Mouse (Mus musculus) liver, adult 2 months (tissue): Measurements from ENCODE around the gene Cxcr5. TPM values are rescaled to one million over a fixed set of nuclear protein-coding genes. Genes with fewer than 3 reads are reported as not detected.
A peak's percentile ranks its signal among the peaks of the same experiment; 100 is the strongest.

ENCODE experiments used
- DNase-seq: peaks from one replicate; pipeline ENCODE4 v3.0.0-alpha.2; 2011; ENCODE audit warnings: low read depth, low spot score; ENCODE audit errors: extremely low read depth
- H3K27ac ChIP-seq: fragments of 200-500 bp; replicated peaks from 2 replicates; pipeline ENCODE4 v1.5.1; 2012; ENCODE audit warnings: low read depth, mild to moderate bottlenecking, control low read depth, inconsistent platforms, low read length; ENCODE audit not compliant: insufficient read depth
- H3K27me3 ChIP-seq: fragments of 200-500 bp; 2 replicates; pipeline ENCODE4 v1.6.1; 2012; ENCODE audit warnings: mild to moderate bottlenecking, moderate library complexity, low read length, inconsistent platforms; ENCODE audit not compliant: control insufficient read depth, insufficient read depth
- H3K36me3 ChIP-seq: fragments of 200-500 bp; 2 replicates; pipeline ENCODE4 v1.6.1; 2012; ENCODE audit warnings: low read length, inconsistent platforms; ENCODE audit not compliant: control insufficient read depth, insufficient read depth
- H3K4me1 ChIP-seq: fragments of 200-500 bp; 2 replicates; pipeline ENCODE4 v1.6.1; 2011; ENCODE audit warnings: low read length; ENCODE audit not compliant: control insufficient read depth, insufficient read depth
- H3K4me3 ChIP-seq: fragments of 200-500 bp; 2 replicates; pipeline ENCODE4 v1.5.1; 2011; ENCODE audit warnings: low read depth, mild to moderate bottlenecking, control low read depth, low read length, moderate library complexity; ENCODE audit not compliant: insufficient read depth
- H3K79me2 ChIP-seq: fragments of 200-500 bp; 2 replicates; pipeline ENCODE4 v1.6.1; 2012; ENCODE audit warnings: inconsistent platforms, mild to moderate bottlenecking, low read length, moderate library complexity; ENCODE audit not compliant: control insufficient read depth, insufficient read depth
- H3K9ac ChIP-seq: fragments of 200-500 bp; 2 replicates; pipeline ENCODE4 v1.6.1; 2012; ENCODE audit warnings: low read depth, mild to moderate bottlenecking, control low read depth, inconsistent platforms, low read length
- CTCF ChIP-seq: fragments of 200-500 bp; IDR thresholded peaks from 2 replicates; pipeline ENCODE4 v1.5.1; 2011; ENCODE audit warnings: low read depth, low read length, control low read depth
- POLR2A ChIP-seq: fragments of 200-500 bp; IDR thresholded peaks from 2 replicates; pipeline ENCODE4 v1.6.1; 2011; ENCODE audit warnings: low read length, control low read depth; ENCODE audit not compliant: insufficient read depth; ENCODE audit errors: extremely low read depth
- WGBS: fragments of 180-500 bp; shearing (Covaris S2); methylation state at CpG from one replicate; pipeline ENCODE4 v1.1.7; 2018; 5-methylcytosine and 5-hydroxymethylcytosine counted together
- polyA plus RNA-seq: library from polyadenylated mRNA; depleted of rRNA; stranded (reverse); fragments of >200 nt; gene quantifications from 2 replicates; pipeline ENCODE4 v1.2.3, GENCODE M21; 2012
- total RNA-seq: library from RNA; depleted of rRNA; stranded (reverse); fragments of >200 nt; gene quantifications from 2 replicates; pipeline ENCODE4 v1.2.3, GENCODE M21; 2014

Gene Cxcr5
- total and polyA plus RNA-seq, 2 experiments = 0.18 to 1.4 TPM

GRCm38 (mm10) chr9:44518068-44518467 lies 43.6 kb downstream of the Cxcr5 start:
- Histone ChIP-seq H3K27ac (no peak overlapping the region), H3K4me1 (peaks cover 5% of the 10 kb centered on the region; the same call in 1 of the 2 replicates), H3K27me3 (no peaks in the 10 kb centered on the region), H3K36me3 (no peaks in the 10 kb centered on the region), H3K9ac (no peak overlapping the region), H3K4me3 (no peak overlapping the region), H3K79me2 (no peaks in the 10 kb centered on the region)
- TF ChIP-seq POLR2A (no peak), CTCF (no peak)
- WGBS = 70% methylated on average over 7 of the region's 7 CpGs
- DNase-seq = no peak

- Histone ChIP-seq H3K4me1 (peaks cover 8% of the 10 kb centered on the region; the same call in 1 of the 2 replicates), H3K27ac (no peak overlapping the region), H3K27me3 (no peaks in the 10 kb centered on the region), H3K36me3 (no peaks in the 10 kb centered on the region), H3K79me2 (no peaks in the 10 kb centered on the region), H3K9ac (no peak overlapping the region), H3K4me3 (no peak overlapping the region)
- DNase-seq = no peak
- TF ChIP-seq CTCF = no peak
- no peak for TF ChIP-seq POLR2A
- 81% methylated on average over 4 of the region's 4 CpGs for WGBS
Observed at GRCm38 (mm10) chr9:44517368-44517767, 44.3 kb downstream of the Cxcr5 start.

- peaks cover 13% of the 10 kb centered on the region for H3K4me1 ChIP-seq
- DNase-seq = no peak
- no peaks in the 10 kb centered on the region for H3K79me2 ChIP-seq
- WGBS = 91% methylated on average over 5 of the region's 5 CpGs
- no peak overlapping the region for H3K9ac ChIP-seq
- no peaks in the 10 kb centered on the region for H3K36me3 ChIP-seq
- H3K27ac ChIP-seq = no peak overlapping the region
- no peak for TF ChIP-seq POLR2A
- TF ChIP-seq CTCF = no peak
- no peak overlapping the region for H3K4me3 ChIP-seq
- H3K27me3 ChIP-seq = no peaks in the 10 kb centered on the region
Observed at GRCm38 (mm10) chr9:44515891-44516290, 45.8 kb downstream of the Cxcr5 start.

DNA sequence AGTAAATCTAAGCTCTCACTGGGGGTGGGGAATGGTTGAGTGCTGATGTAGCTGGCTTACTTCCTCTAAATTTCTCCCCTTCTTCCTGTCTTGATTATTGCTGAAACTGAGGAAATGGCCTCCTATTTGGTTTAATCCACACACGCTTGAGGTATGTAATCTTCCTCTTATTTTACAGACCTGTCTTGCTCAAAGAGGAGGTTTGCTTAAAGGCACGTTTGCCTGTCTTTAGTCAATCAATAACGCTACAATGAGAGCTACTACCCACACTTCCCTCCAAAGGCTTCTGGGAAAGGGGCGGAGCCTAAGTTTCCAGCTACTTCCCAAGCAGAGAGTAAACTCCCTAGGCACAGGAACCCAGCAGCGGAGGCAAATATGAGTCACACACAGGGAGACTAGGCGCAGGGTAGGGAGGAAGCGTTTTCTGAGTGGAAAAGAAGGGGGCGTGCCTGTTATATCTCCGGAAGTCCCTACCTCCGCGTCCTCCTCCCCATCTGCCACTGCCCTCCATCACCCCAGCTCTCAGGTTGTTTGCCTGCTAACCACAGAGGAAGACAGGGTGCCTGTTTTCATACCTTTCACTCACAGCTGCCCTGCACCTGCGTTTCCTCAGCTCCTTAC lies 46.4 kb downstream of the Cxcr5 start:
- Histone ChIP-seq H3K79me2 (no peaks in the 10 kb centered on the region), H3K9ac (0 out of 2 replicates have a peak overlapping the region, but pooled peaks have one; percentile 0), H3K27me3 (no peaks in the 10 kb centered on the region), H3K36me3 (no peaks in the 10 kb centered on the region), H3K4me1 (peaks cover 19% of the 10 kb centered on the region), H3K27ac (peak overlapping the region; percentile 1; the same call in 1 of the 2 replicates), H3K4me3 (0 out of 2 replicates have a peak overlapping the region, but pooled peaks have one; percentile 4)
- TF ChIP-seq POLR2A (no peak), CTCF (no peak)
- DNase-seq = peak; percentile 79
- 25% methylated on average over 12 of the region's 12 CpGs for whole genome bisulfite sequencing

- WGBS = 88% methylated on average over 5 of the region's 5 CpGs
- Histone ChIP-seq H3K27ac (no peak overlapping the region), H3K9ac (no peak overlapping the region), H3K4me1 (peaks cover 26% of the 10 kb centered on the region), H3K79me2 (no peaks in the 10 kb centered on the region), H3K27me3 (no peaks in the 10 kb centered on the region), H3K4me3 (no peak overlapping the region), H3K36me3 (no peaks in the 10 kb centered on the region)
- no peak for DNase-seq
- no peak for TF ChIP-seq CTCF
- TF ChIP-seq POLR2A = no peak
Observed at GRCm38 (mm10) chr9:44514147-44514546, 47.5 kb downstream of the Cxcr5 start.

GRCm38 (mm10) chr9:44513610-44514009 lies 48.1 kb downstream of the Cxcr5 start:
- Histone ChIP-seq H3K4me1 (peaks cover 27% of the 10 kb centered on the region), H3K36me3 (no peaks in the 10 kb centered on the region), H3K27ac (no peak overlapping the region), H3K79me2 (no peaks in the 10 kb centered on the region), H3K9ac (no peak overlapping the region), H3K4me3 (no peak overlapping the region), H3K27me3 (no peaks in the 10 kb centered on the region)
- DNase-seq = no peak
- TF ChIP-seq CTCF = no peak
- no peak for TF ChIP-seq POLR2A
- 86% methylated on average over 20 of the region's 20 CpGs for WGBS
